Mouse (Mus musculus): ENCODE measurements around the gene Cav2.

The Cav2 gene

DNA sequence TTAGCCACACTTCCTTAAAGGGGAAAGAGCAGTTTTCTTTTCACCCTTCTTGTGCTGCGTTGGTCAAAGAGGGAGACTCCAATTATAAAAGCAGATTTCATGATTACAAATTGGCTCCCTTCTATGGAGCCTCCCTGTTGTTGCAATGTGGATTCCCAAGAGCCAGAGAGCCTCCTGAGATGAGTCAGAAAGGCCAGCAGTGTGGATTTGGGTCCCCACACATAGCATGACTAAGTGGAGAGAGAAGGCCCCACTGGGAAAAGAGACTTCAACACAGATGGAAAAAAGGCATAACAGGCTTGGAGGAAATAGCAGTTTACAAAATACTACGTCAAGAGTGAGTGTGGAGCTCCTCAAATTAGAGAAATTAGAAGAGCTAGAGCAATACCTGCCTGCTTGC lies 28.3 kb downstream of the Cav2 start:
- DNase-seq (ENCODE audit: low spot score in 2 of 2): peak in 1 of 2 experiments; percentile 22

- no peak for DNase-seq (ENCODE audit: low spot score in 2 of 2)
Measured at GRCm38 (mm10) chr6:17314241-17314640, 33.3 kb downstream of the Cav2 start.

- DNase-seq (ENCODE audit: low spot score in 2 of 2): no peak
Measured at GRCm38 (mm10) chr6:17314659-17315616, 34.0 kb downstream of the Cav2 start.

- no peak for DNase-seq (ENCODE audit: low spot score in 2 of 2)
Measured at GRCm38 (mm10) chr6:17316294-17317166, 35.5 kb downstream of the Cav2 start.

DNA sequence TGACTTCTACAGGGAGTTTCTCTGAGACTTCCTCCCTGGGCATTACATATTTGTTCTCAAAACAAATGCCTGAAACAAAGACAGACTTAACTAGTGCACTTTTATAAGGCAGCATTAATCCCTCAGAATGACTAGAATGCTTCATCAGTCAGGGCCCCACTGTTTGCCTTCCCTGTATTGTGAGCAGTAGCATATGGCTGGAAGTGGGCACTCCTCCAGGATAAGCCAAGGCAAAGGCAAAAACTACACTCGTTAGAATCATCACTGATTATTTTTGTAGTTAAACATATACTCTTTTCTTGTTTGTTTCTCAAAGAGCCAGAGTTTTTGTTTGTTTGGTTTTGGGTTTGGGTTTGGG lies 36.2 kb downstream of the Cav2 start:
- no peak for DNase-seq (ENCODE audit: low spot score in 2 of 2)

DNA sequence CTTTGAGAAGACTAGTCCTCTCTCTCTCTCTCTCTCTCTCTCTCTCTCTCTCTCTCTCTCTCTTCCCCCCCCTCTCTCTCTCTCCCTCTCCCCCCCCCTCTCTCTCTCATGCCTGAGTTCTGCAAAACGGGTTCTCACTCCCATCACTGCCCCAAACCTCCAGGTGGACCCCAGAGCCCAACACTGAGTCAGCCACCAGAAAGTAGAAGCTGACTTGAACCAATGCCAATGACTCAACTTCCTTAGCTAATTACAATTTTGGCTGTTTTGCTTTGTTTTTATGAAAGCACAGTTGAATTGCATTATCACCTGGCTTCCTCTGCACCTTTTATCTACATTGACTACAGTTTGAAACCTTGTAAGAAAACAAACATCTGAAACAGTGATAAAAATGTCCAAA lies 37.0 kb downstream of the Cav2 start:
- DNase-seq (ENCODE audit: low spot score in 2 of 2): no peak

DNA sequence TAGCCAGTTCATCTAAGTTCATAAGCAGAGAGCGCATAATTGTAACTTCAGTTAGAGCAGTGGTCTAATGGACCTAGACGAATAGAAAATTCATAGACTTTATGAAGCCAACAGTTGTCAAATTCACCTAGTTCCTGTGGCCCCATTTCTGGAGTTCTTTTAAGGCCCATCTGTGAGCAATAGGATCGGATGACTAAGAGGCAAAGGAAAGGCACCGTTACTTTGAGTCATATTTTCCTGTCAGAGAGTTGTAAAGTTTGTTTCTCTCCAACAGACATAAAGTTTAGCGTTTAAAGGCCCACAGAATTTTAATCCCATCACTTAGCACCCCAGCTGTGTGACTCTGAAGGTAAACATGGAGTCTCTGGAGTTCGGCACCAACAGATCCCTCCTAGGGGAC lies 41.0 kb downstream of the Cav2 start:
- no peak for DNase-seq (ENCODE audit: low spot score in 2 of 2)

- DNase-seq (ENCODE audit: low spot score in 2 of 2): no peak
Measured at GRCm38 (mm10) chr6:17327216-17327615, 46.2 kb downstream of the Cav2 start.

DNA sequence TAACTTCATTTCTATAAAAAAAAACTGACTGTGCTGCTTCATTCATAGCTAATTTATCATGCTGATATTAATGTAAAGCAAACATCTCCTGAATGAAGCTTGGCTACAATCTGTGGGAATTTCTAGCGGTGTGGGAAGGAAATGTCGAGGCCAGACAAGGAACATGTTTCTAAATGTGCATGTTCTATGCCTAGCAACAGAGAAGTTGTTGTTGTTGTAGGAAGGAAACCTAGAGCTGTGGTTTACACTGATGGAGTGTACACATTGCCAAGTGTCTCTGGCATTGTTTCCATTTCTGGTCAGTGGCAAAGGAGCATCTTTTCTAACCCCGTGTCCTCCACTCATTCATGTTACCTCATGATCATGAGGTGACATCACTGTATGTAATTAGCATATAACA lies 48.8 kb downstream of the Cav2 start:
- DNase-seq (ENCODE audit: low spot score in 2 of 2): no peak

- no peak for DNase-seq (ENCODE audit: low spot score in 2 of 2)
Measured at GRCm38 (mm10) chr6:17337724-17338123, 56.7 kb downstream of the Cav2 start.

All from urinary bladder, postnatal 36 days (tissue).